Mouse (Mus musculus) lung, embryonic 16.5 days (tissue): ENCODE data around the gene Vash2. TPM values are rescaled to one million over a fixed set of nuclear protein-coding genes. Genes with fewer than 3 reads are reported as not detected.
A peak's percentile ranks its signal among the peaks of the same experiment; 100 is the strongest.
"Not testable (repeated sequence)": the region's sequence is repeated elsewhere in the genome, so short reads cannot be mapped to it uniquely, and the experiment has no call there.

ENCODE experiments used
- ATAC-seq: fragments of 200-750 bp; cut with Nextera tagmentation; 2 replicates; pipeline ENCODE4 v1.8.0; 2017; ENCODE audit warnings: low read depth, mild to moderate bottlenecking, moderate library complexity
- H3K27ac ChIP-seq: fragments of 300-500 bp; sonication (generic); 2 replicates; pipeline ENCODE4 v1.5.1; 2014; ENCODE audit warnings: mild to moderate bottlenecking, control low read depth, low read length
- H3K27me3 ChIP-seq: fragments of 300-500 bp; sonication (generic); 2 replicates; pipeline ENCODE4 v1.6.1; 2014; ENCODE audit warnings: low read depth, low read length, mixed read lengths; ENCODE audit not compliant: control insufficient read depth, insufficient read depth
- H3K36me3 ChIP-seq: fragments of 300-500 bp; sonication (generic); 2 replicates; pipeline ENCODE4 v1.6.1; 2014; ENCODE audit warnings: low read length; ENCODE audit not compliant: control insufficient read depth, insufficient read depth
- H3K4me1 ChIP-seq: fragments of 300-500 bp; sonication (generic); replicated peaks from 2 replicates; pipeline ENCODE4 v1.6.1; 2014; ENCODE audit warnings: low read length, mixed read lengths; ENCODE audit not compliant: control insufficient read depth, insufficient read depth
- H3K4me2 ChIP-seq: fragments of 300-500 bp; sonication (generic); 2 replicates; pipeline ENCODE4 v1.6.1; 2014; ENCODE audit warnings: low read depth, low read length, control low read depth
- H3K4me3 ChIP-seq: fragments of 300-500 bp; sonication (generic); 2 replicates; pipeline ENCODE4 v1.5.1; 2014; ENCODE audit warnings: mild to moderate bottlenecking, low read length, control low read depth
- H3K9ac ChIP-seq: fragments of 300-500 bp; sonication (generic); 2 replicates; pipeline ENCODE4 v1.6.1; 2014; ENCODE audit warnings: low read length, control low read depth
- H3K9me3 ChIP-seq: fragments of 300-500 bp; sonication (generic); 2 replicates; pipeline ENCODE4 v1.6.1; 2016; ENCODE audit warnings: low read length; ENCODE audit not compliant: control insufficient read depth
- WGBS: fragments of 180-500 bp; shearing (Covaris S2); extraction: QIAGEN DNeasy Blood & Tissue Kit; methylation state at CpG from one replicate; pipeline ENCODE4 v1.1.7; 2014; 5-methylcytosine and 5-hydroxymethylcytosine counted together
- polyA plus RNA-seq: library from polyadenylated mRNA; unstranded; fragments of >200 nt; fragmentation: Nextera tagmentation; extraction: Ambion mirVana; gene quantifications from 2 replicates; pipeline ENCODE4 v1.2.1, GENCODE M21; 2015

Gene Vash2
- 15.2 and 17.7 TPM in 2 replicates for polyA plus RNA-seq

GRCm38 (mm10) chr1:190979100-190979563 is at the start of gene Vash2:
Gene Vash2 (minus strand): TSS chr1:190979296.
- H3K9me3 ChIP-seq, result no peaks in the 10 kb centered on the region
- peak within 1 kb of the TSS; percentile 90 for H3K27ac ChIP-seq
- H3K4me2 ChIP-seq, result peak within 1 kb of the TSS; percentile 94
- H3K36me3 ChIP-seq, result no peaks in the 10 kb centered on the region
- peaks cover 17% of the 10 kb centered on the region for H3K4me1 ChIP-seq
- WGBS, result under 1% methylated on average over 38 of the region's 38 CpGs
- peak; percentile 99 for ATAC-seq
- H3K4me3 ChIP-seq, result peak within 1 kb of the TSS; percentile 71
- peak within 1 kb of the TSS; percentile 83 for H3K9ac ChIP-seq
- no peaks in the 10 kb centered on the region; the same call in 1 of the 2 replicates for H3K27me3 ChIP-seq

- Histone ChIP-seq H3K27ac (peak within 1 kb of the TSS; percentile 90), H3K36me3 (no peaks in the 10 kb centered on the region), H3K4me2 (peak within 1 kb of the TSS; percentile 94), H3K4me1 (peaks cover 16% of the 10 kb centered on the region), H3K4me3 (peak within 1 kb of the TSS; percentile 60), H3K9ac (peak within 1 kb of the TSS; percentile 70), H3K9me3 (no peaks in the 10 kb centered on the region), H3K27me3 (no peaks in the 10 kb centered on the region)
- peak; percentile 100 for ATAC-seq
- WGBS, result under 1% methylated on average over 47 of the region's 50 CpGs
Observed at GRCm38 (mm10) chr1:191026021-191026713, 47.1 kb upstream of the Vash2 start, which contains the start of gene Flvcr1. Gene Flvcr1 (minus strand): TSS chr1:191026158.

DNA sequence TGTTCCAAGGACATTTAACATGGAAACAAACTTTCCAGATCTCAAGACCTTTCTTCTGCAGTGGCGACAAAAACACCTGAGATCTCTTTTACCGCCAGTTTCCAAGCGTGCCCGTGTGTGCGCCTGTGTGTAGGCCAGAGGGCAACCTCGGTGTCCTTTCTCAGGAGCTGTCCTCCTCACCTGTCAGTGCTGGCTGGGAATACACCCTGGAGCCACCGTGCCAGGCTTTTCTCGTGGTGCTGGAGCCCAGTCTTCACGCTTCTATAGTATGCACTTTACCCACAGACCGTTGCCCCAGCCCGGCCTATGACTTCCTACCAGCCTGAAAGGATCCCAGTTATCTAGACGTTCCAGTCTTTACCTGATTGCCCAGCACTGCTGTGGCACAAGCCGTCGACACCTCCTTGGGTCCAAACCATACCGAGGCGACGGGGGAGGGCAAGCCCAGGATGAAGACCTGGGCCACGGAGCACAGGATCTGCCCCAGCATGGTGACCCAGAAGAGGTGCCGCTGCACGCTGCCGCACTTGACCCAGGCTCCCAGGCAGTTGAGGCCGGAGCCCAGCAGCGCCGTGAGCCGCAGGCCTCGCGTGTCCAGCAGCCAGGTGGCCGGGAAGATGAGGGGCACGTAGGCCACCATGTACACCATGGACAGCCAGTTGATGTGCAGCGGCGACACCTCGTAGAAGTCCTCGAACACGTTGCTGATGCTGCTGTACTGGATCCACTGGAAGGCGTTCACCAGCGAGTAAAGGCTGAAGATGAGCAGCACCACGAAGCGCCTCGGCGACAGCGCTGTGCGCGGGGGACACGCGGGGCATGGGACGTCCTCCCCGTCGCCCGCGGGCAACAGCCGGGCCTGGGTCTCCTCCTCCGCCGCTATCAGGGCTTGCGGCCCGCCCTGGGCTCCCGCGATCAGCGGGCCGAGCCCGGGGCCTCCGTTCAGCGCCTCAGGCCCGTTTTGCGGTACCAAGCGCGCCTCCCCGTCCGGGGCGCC is 46.2 kb upstream of the Vash2 start:
- H3K36me3 ChIP-seq, result no peaks in the 10 kb centered on the region
- 1% methylated on average over 69 of the region's 69 CpGs for WGBS
- H3K9me3 ChIP-seq, result no peaks in the 10 kb centered on the region
- H3K9ac ChIP-seq, result peak overlapping the region; percentile 70
- H3K4me2 ChIP-seq, result peak overlapping the region; percentile 94
- peak overlapping the region; percentile 60 for H3K4me3 ChIP-seq
- ATAC-seq, result no peak; the same call in none of the 2 replicates
- H3K4me1 ChIP-seq, result peaks cover 16% of the 10 kb centered on the region
- H3K27ac ChIP-seq, result peak overlapping the region; percentile 45; the same call in 1 of the 2 replicates
- no peaks in the 10 kb centered on the region for H3K27me3 ChIP-seq

DNA sequence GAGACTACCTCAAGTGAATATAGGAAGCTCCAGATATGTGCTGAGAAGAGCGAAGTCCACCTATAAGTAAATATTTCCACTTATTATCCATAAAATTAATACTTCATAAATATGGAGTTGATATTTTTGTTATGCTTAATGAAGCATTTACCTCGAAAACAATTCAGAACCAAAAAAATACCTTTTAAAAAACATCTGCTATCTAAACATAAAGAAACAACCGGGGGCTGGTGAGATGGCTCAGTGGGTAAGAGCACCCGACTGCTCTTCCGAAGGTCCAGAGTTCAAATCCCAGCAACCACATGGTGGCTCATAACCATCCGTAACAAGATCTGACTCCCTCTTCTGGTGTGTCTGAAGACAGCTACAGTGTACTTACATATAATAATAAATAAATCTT is 44.7 kb upstream of the Vash2 start:
- not testable (repeated sequence) for ATAC-seq, H3K4me2 ChIP-seq, H3K27ac ChIP-seq, H3K9me3 ChIP-seq, H3K9ac ChIP-seq, H3K4me3 ChIP-seq, H3K27me3 ChIP-seq, H3K36me3 ChIP-seq
- H3K4me1 ChIP-seq, result peaks cover 16% of the 10 kb centered on the region
- 94% methylated on average over 5 of the region's 6 CpGs for WGBS

GRCm38 (mm10) chr1:191023140-191023539 is 44.0 kb upstream of the Vash2 start:
- H3K9ac ChIP-seq, result no peak overlapping the region
- H3K27ac ChIP-seq, result no peak overlapping the region
- no peak for ATAC-seq
- no peak overlapping the region for H3K4me2 ChIP-seq
- no peak overlapping the region for H3K4me3 ChIP-seq
- H3K27me3 ChIP-seq, result no peaks in the 10 kb centered on the region
- H3K4me1 ChIP-seq, result peaks cover 16% of the 10 kb centered on the region
- WGBS, result 53% methylated on average over 2 of the region's 2 CpGs
- peaks cover 2% of the 10 kb centered on the region; the same call in 1 of the 2 replicates for H3K36me3 ChIP-seq
- no peaks in the 10 kb centered on the region for H3K9me3 ChIP-seq

DNA sequence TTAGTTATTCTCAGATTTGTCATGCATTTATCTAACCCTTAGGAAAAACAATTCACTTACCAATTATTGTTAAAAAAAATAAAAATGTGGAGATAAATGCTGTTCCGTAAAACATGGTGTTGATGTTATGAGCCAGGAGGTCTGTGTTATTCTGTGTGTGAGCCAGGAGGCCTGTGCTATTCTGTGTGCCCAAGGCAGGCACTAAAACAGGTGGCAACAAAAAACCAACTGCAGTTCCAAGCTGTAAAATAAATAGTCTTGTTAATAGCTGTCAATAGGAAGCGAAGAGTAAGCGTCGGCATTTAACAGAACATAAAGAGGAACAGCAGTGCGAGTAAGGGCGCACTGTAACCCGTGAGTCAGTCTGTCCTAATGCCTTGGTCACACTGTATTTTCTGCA is 41.9 kb upstream of the Vash2 start:
- 90% methylated on average over 7 of the region's 7 CpGs for WGBS
- Histone ChIP-seq H3K36me3 (peaks cover 2% of the 10 kb centered on the region; the same call in 1 of the 2 replicates), H3K27me3 (no peaks in the 10 kb centered on the region), H3K9me3 (no peaks in the 10 kb centered on the region), H3K4me3 (no peak overlapping the region), H3K27ac (no peak overlapping the region), H3K4me1 (peaks cover 9% of the 10 kb centered on the region), H3K9ac (no peak overlapping the region), H3K4me2 (no peak overlapping the region)
- no peak for ATAC-seq

DNA sequence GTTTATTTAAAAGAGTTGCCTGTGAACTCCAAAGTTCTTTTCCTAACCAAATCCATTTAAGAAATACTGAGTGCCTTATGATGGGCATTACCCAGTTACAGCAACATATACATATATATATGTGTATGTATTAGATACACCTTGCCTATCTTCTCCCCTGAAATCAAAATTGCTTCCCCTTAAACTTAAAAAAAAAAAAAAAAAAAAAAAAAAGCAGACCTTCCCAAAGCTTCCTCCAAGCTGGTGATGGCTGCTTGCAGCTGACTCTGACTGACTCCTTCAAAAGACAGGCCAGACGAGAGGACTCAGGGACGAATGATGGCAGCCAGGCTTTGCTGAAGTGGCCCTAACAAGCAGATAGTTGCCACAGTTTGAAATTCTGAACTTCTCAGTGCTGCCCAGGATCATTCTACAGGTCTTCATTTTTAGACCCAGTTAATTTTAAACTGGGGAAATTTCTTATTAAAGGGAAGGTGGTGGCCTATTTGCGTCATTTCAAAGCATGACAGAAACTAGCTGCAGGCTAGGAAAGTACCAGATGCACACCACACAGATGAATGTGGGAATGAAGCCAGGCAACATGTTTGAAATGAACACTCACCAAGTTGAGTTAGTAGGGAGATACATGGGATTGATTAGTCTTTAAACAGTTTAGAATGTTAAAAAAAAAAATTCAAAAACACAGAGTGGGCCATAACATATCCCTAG is 41.3 kb upstream of the Vash2 start:
- no peak overlapping the region for H3K9ac ChIP-seq
- H3K27ac ChIP-seq, result no peak overlapping the region
- no peaks in the 10 kb centered on the region for H3K27me3 ChIP-seq
- H3K4me2 ChIP-seq, result no peak overlapping the region
- H3K36me3 ChIP-seq, result peaks cover 2% of the 10 kb centered on the region; the same call in 1 of the 2 replicates
- no peak for ATAC-seq
- 84% methylated on average over 3 of the region's 3 CpGs for WGBS
- no peak overlapping the region for H3K4me3 ChIP-seq
- peaks cover 9% of the 10 kb centered on the region for H3K4me1 ChIP-seq
- H3K9me3 ChIP-seq, result no peaks in the 10 kb centered on the region

DNA sequence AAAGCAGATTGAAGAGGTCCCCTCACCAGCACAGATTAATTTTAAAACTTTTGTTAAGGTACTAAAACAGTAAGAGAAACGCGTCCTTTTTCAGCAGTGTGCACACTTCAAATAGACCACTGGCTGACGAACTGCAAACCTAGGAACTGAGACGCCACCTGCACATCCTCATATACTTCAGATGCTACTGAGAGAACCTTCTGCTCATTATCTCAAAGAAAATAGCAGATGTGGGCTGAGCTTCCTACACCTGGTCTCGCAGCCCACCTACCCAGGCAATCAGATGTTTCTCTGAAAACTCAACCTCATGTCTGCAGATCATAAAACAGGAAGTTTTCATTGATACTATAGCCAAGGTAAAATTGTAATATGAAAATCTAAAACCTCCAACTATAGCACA is 40.7 kb upstream of the Vash2 start:
- no peak for ATAC-seq
- H3K9me3 ChIP-seq, result no peaks in the 10 kb centered on the region
- H3K4me2 ChIP-seq, result no peak overlapping the region
- WGBS, result 89% methylated on average over 5 of the region's 5 CpGs
- H3K36me3 ChIP-seq, result peaks cover 3% of the 10 kb centered on the region; the same call in 1 of the 2 replicates
- no peak overlapping the region for H3K4me3 ChIP-seq
- no peaks in the 10 kb centered on the region for H3K27me3 ChIP-seq
- H3K4me1 ChIP-seq, result peaks cover 4% of the 10 kb centered on the region
- no peak overlapping the region for H3K27ac ChIP-seq
- H3K9ac ChIP-seq, result no peak overlapping the region
